Mouse (Mus musculus): ENCODE data around the gene Ren1.

DNA sequence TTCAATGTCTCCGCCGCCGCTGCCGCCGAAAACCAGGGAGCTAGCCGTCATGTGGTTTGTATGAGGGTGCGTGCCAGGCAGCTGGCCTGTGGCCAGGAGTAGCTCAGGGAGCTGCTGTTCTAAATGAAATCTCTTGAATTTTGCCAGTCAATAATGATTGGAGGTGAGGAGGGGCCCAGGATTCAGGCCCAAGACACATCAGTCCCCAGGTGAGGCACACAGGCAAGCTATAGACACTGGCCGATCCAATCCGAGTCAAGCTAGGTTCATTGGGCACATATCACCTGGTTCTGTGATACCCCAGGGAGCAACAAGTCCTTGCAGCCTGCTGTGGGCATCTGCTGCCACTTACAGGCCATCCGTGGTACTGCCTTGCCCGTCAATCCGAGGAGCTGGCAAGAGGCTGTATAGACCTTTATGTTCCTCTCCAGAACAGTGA lies 3.1 kb downstream of the Ren1 start:
- peak; percentile 97 for TF ChIP-seq CTCF (IDR thresholded peaks at IDR 0.05; ENCODE audit: low read depth)
- TF ChIP-seq EP300 (IDR thresholded peaks at IDR 0.05; ENCODE audit: low read depth) = no peak

Measured in heart, postnatal 0 days (tissue).